Mouse (Mus musculus): Measurements from ENCODE around the gene Gm28047. TPM values are rescaled to one million over a fixed set of nuclear protein-coding genes. Genes with fewer than 3 reads are reported as not detected.

The Gm28047 gene
- total and polyA plus RNA-seq, 3 experiments, result 0.36 to 1.3 TPM; not detected in 1

DNA sequence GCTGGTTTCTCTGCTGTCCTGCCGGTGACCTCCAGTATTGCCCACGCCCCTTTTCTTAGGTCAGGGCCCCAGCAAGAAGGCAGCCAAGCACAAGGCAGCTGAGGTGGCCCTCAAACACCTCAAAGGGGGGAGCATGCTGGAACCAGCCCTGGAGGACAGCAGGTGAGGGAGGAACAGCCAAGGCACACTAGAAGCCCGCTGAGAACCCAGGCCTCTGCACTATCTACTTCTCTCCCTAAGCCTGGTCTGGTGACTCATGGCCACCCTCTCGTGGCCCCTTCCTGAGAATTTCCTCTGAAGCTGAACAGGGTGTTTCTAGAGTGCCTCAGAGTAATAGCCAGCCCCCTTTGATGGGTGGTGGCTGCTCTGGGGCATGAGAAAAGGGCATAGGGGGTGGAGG, 104.5 kb downstream of the Gm28047 start:
- Histone ChIP-seq H3K27me3 (ENCODE audit: control insufficient read depth, insufficient read depth, low read length) (no peaks in the 10 kb centered on the region), H3K79me2 (replicated peaks; ENCODE audit: control insufficient read depth, insufficient read depth, low read length) (no peaks in the 10 kb centered on the region), H3K9ac (ENCODE audit: low read depth, low read length) (no peak overlapping the region), H3K36me3 (ENCODE audit: control insufficient read depth, insufficient read depth, low read length) (no peaks in the 10 kb centered on the region), H3K27ac (no peak overlapping the region), H3K4me3 (no peak overlapping the region), H3K4me1 (ENCODE audit: control insufficient read depth, insufficient read depth, low read length) (peaks cover 2% of the 10 kb centered on the region; the same call in 1 of the 2 replicates)
- TF ChIP-seq EP300 (IDR thresholded peaks at IDR 0.05; ENCODE audit: insufficient read depth, low read depth, low read length), result no peak
- TF ChIP-seq POLR2A (IDR thresholded peaks at IDR 0.05; ENCODE audit: insufficient read depth, low read depth, low read length), result no peak
- no peak for TF ChIP-seq CTCF (IDR thresholded peaks at IDR 0.05)
- 25% methylated on average over 4 of the region's 4 CpGs for WGBS
- intact Hi-C loops (cut with DNase I), result loop anchor here (10.0 kb wide), 1 partner anchor 136 kb away; no protein-coding TSS in a partner anchor
- no peak for DNase-seq

DNA sequence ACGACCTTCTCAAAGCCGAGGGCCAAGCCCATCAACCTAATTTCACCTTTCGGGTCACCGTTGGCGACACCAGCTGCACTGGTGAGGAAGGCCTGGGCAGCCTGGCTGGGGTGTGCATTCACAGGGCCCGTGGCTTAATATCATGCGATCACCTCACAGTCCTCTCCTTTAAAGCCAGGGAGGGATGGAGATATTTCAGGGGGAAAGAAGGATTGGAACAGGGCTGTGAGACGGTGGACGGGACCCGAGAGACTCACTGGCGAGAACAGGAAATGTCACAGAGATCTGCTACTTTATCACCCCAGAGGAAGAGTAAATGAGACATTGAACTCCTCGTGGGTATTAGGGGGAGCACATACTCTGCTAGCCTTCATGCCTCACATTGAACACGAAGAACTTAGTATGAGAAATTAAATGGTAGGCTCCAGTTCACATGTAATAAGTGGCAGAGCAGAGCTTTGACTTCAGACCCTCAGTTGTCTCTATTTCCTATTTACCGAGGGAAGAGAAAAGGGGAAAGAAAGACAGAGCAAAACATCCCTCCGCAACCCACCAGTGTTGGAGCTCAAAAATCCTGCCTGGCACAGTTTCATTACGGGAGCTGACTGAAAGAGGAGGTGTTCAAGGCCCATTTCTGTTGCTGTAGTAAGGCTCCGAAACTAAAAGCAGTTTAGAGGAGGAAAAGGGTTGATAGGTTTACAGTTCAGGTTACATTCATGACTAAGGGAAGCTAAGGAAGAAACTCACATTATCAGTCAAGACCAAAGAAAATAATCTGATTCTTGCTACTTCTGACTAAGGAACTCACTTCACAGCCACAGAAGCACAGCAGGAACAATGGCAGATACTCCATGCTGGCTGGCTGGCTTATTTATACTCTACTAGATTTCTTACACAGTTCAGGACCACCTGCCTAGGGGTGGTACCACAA, 105.4 kb downstream of the Gm28047 start:
- DNase-seq, result no peak
- Histone ChIP-seq H3K27ac (peak overlapping the region; percentile 99), H3K4me1 (ENCODE audit: control insufficient read depth, insufficient read depth, low read length) (peaks cover 2% of the 10 kb centered on the region; the same call in 1 of the 2 replicates), H3K27me3 (ENCODE audit: control insufficient read depth, insufficient read depth, low read length) (no peaks in the 10 kb centered on the region), H3K9ac (ENCODE audit: low read depth, low read length) (peak overlapping the region; percentile 98), H3K4me3 (peak overlapping the region; percentile 87; the same call in 1 of the 2 replicates), H3K79me2 (replicated peaks; ENCODE audit: control insufficient read depth, insufficient read depth, low read length) (no peaks in the 10 kb centered on the region), H3K36me3 (ENCODE audit: control insufficient read depth, insufficient read depth, low read length) (no peaks in the 10 kb centered on the region)
- WGBS, result 27% methylated on average over 17 of the region's 17 CpGs
- intact Hi-C loops (cut with DNase I), result loop anchor here (2.0 to 10.0 kb wide), 3 partner anchors 49 to 135 kb away; partner anchors contain the start of genes Pcbp2 and Sp1
- no peak for TF ChIP-seq POLR2A (IDR thresholded peaks at IDR 0.05; ENCODE audit: insufficient read depth, low read depth, low read length)
- TF ChIP-seq EP300 (IDR thresholded peaks at IDR 0.05; ENCODE audit: insufficient read depth, low read depth, low read length), result no peak
- TF ChIP-seq CTCF (IDR thresholded peaks at IDR 0.05), result no peak

DNA sequence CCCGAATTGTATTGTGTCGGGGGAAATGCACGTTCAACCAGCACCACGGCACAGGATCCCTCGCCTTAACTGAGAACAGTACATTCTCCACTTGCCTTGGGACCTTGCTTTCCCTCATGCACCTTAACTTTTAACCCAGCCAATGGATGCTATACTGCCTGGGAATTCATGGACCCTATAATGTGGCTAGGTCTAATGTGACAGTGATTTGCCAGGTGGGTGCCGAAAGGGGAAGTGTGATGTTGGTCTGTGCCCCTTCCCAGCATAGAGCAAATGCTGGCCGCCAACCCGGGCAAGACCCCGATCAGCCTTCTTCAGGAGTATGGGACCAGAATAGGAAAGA, 106.0 kb downstream of the Gm28047 start:
- Histone ChIP-seq H3K4me3 (peak overlapping the region; percentile 87), H3K27me3 (ENCODE audit: control insufficient read depth, insufficient read depth, low read length) (no peaks in the 10 kb centered on the region), H3K79me2 (replicated peaks; ENCODE audit: control insufficient read depth, insufficient read depth, low read length) (no peaks in the 10 kb centered on the region), H3K36me3 (ENCODE audit: control insufficient read depth, insufficient read depth, low read length) (no peaks in the 10 kb centered on the region), H3K9ac (ENCODE audit: low read depth, low read length) (peak overlapping the region; percentile 98), H3K27ac (peak overlapping the region; percentile 99), H3K4me1 (ENCODE audit: control insufficient read depth, insufficient read depth, low read length) (peaks cover 2% of the 10 kb centered on the region; the same call in 1 of the 2 replicates)
- intact Hi-C loops (cut with DNase I), result loop anchor here (2.0 to 5.0 kb wide), 2 partner anchors 48 to 112 kb away; partner anchors contain the start of genes Pcbp2 and Sp1
- no peak for DNase-seq
- TF ChIP-seq EP300 (IDR thresholded peaks at IDR 0.05; ENCODE audit: insufficient read depth, low read depth, low read length) (no peak), POLR2A (IDR thresholded peaks at IDR 0.05; ENCODE audit: insufficient read depth, low read depth, low read length) (no peak), CTCF (IDR thresholded peaks at IDR 0.05) (no peak)
- WGBS, result 5% methylated on average over 9 of the region's 9 CpGs

DNA sequence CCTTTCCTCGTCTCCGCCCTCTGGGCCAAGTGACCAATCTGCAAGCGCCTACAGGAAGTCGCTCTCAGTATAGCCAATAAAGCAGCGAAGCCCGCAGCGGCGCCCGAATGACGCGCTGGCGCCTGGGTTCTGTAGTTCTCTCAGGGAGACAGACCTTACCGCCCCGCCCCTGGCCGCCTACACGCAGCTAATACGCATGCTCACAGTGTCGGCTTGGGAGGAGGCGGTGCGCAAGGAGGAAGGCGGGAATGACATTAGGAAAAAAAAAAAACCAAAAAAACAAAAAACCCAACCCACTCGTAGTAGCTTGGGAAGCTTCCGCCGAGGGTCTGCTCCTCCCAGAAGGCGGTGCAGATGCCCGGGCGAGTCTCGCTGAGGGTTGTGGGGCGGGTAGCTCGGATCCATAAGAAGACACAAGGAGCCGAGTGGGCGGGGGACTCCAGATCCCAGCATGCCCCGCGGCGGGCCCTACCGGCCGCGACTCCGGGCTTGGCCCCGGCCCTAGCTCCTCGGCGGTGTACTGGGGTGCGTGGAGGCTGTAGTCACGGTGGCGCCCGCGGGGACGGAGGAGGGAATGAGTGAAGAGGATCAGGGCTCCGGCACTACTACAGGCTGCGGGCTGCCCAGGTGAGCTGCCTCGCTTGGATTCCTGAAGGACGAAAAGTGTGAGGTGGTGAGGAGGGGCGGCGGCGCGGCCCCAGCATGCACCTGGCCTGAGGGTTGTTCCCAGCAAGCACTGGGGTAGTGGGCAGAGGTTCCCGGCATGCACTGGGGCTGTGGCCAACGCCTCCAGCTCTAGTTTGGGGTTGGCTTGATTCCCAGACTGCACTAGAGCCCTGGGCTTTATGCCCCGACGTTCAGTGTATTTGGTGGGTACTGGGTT, 106.7 kb downstream of the Gm28047 start, which contains the start of gene Tarbp2:
Tarbp2 (plus strand) TSS at position 217 of the 883 bp plus-strand sequence.
- Histone ChIP-seq H3K27ac (peak within 1 kb of the TSS; percentile 99), H3K4me1 (ENCODE audit: control insufficient read depth, insufficient read depth, low read length) (peaks cover 2% of the 10 kb centered on the region; the same call in 1 of the 2 replicates), H3K79me2 (replicated peaks; ENCODE audit: control insufficient read depth, insufficient read depth, low read length) (no peaks in the 10 kb centered on the region), H3K9ac (ENCODE audit: low read depth, low read length) (peak within 1 kb of the TSS; percentile 98), H3K27me3 (ENCODE audit: control insufficient read depth, insufficient read depth, low read length) (no peaks in the 10 kb centered on the region), H3K36me3 (ENCODE audit: control insufficient read depth, insufficient read depth, low read length) (no peaks in the 10 kb centered on the region), H3K4me3 (peak within 1 kb of the TSS; percentile 87)
- under 1% methylated on average over 60 of the region's 60 CpGs for WGBS
- peak; percentile 98 to 100 for DNase-seq
- intact Hi-C loops (cut with DNase I), result loop anchor here (2.0 to 5.0 kb wide), 2 partner anchors 47 to 111 kb away; partner anchors contain the start of genes Pcbp2 and Sp1
- TF ChIP-seq POLR2A (IDR thresholded peaks at IDR 0.05; ENCODE audit: insufficient read depth, low read depth, low read length), result peak; percentile 67; the same call in 1 of the 2 replicates
- no peak for TF ChIP-seq CTCF (IDR thresholded peaks at IDR 0.05)
- TF ChIP-seq EP300 (IDR thresholded peaks at IDR 0.05; ENCODE audit: insufficient read depth, low read depth, low read length), result 0 out of 2 replicates have a peak, but pooled peaks have one; percentile 14

DNA sequence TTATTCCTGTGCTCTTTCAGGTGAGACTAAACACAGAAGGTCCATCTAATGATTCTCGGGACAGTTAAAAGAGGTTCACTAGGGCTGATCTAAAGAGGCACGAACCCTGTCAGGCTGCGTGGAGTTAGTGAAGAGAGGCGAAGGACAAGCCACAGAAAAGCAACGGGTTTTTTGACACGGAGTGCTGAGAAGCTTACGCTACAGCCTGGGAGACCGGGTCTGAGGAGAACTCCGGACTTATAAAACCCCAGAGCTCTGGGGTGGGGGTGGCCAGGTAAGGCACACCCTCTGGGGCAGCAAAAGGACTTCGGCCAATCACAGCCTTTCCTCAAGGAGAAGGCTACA, 107.3 kb downstream of the Gm28047 start:
- DNase-seq, result no peak
- no peaks in the 10 kb centered on the region for H3K27me3 ChIP-seq (ENCODE audit: control insufficient read depth, insufficient read depth, low read length)
- peak overlapping the region; percentile 99 for H3K27ac ChIP-seq
- no peaks in the 10 kb centered on the region for H3K79me2 ChIP-seq (replicated peaks; ENCODE audit: control insufficient read depth, insufficient read depth, low read length)
- H3K9ac ChIP-seq (ENCODE audit: low read depth, low read length), result peak overlapping the region; percentile 56
- under 1% methylated on average over 10 of the region's 10 CpGs for WGBS
- H3K4me1 ChIP-seq (ENCODE audit: control insufficient read depth, insufficient read depth, low read length), result peaks cover 2% of the 10 kb centered on the region; the same call in 1 of the 2 replicates
- TF ChIP-seq POLR2A (IDR thresholded peaks at IDR 0.05; ENCODE audit: insufficient read depth, low read depth, low read length) (peak; percentile 96), CTCF (IDR thresholded peaks at IDR 0.05) (no peak), EP300 (IDR thresholded peaks at IDR 0.05; ENCODE audit: insufficient read depth, low read depth, low read length) (no peak)
- intact Hi-C loops (cut with DNase I), result loop anchor here (5.0 kb wide), 1 partner anchor 110 kb away; the partner anchor contains the start of gene Sp1
- no peaks in the 10 kb centered on the region for H3K36me3 ChIP-seq (ENCODE audit: control insufficient read depth, insufficient read depth, low read length)
- peak overlapping the region; percentile 61 for H3K4me3 ChIP-seq
